Mouse (Mus musculus) kidney, embryonic 14.5 days (tissue): ENCODE results near the gene Foxred1. TPM values are rescaled to one million over a fixed set of nuclear protein-coding genes. Genes with fewer than 3 reads are reported as not detected.

Source experiments
- ATAC-seq: fragments of 200-750 bp; cut with Nextera tagmentation; 2 replicates; pipeline ENCODE4 v1.8.0; 2017; ENCODE audit warnings: moderate number of reproducible peaks, mild to moderate bottlenecking, moderate TSS enrichment, moderate library complexity; ENCODE audit not compliant: low FRiP score, low TSS enrichment
- H3K27ac ChIP-seq: fragments of 300-500 bp; sonication (generic); 2 replicates; pipeline ENCODE4 v1.5.1; 2014; ENCODE audit warnings: low read depth, mild to moderate bottlenecking, low read length, moderate library complexity, mixed read lengths
- H3K27me3 ChIP-seq: fragments of 300-500 bp; sonication (generic); 2 replicates; pipeline ENCODE4 v1.6.1; 2014; ENCODE audit warnings: mild to moderate bottlenecking, low read length; ENCODE audit not compliant: control insufficient read depth, insufficient read depth
- H3K36me3 ChIP-seq: fragments of 300-500 bp; sonication (generic); 2 replicates; pipeline ENCODE4 v1.6.1; 2014; ENCODE audit warnings: low read length, mixed read lengths; ENCODE audit not compliant: control insufficient read depth, insufficient read depth
- H3K4me1 ChIP-seq: fragments of 300-500 bp; sonication (generic); 2 replicates; pipeline ENCODE4 v1.6.1; 2014; ENCODE audit warnings: low read length, mixed read lengths; ENCODE audit not compliant: control insufficient read depth, insufficient read depth
- H3K4me2 ChIP-seq: fragments of 300-500 bp; sonication (generic); replicated peaks from 2 replicates; pipeline ENCODE4 v1.6.1; 2014; ENCODE audit warnings: low read depth, mild to moderate bottlenecking, low read length
- H3K4me3 ChIP-seq: fragments of 300-500 bp; sonication (generic); 2 replicates; pipeline ENCODE4 v1.5.1; 2014; ENCODE audit warnings: mild to moderate bottlenecking, low read length
- H3K9ac ChIP-seq: fragments of 300-500 bp; sonication (generic); 2 replicates; pipeline ENCODE4 v1.6.1; 2014; ENCODE audit warnings: low read depth, mild to moderate bottlenecking, low read length, moderate library complexity
- H3K9me3 ChIP-seq: fragments of 300-500 bp; sonication (generic); 2 replicates; pipeline ENCODE4 v1.6.1; 2016; ENCODE audit warnings: low read length; ENCODE audit not compliant: control insufficient read depth
- WGBS: fragments of 180-500 bp; shearing (Covaris S2); extraction: QIAGEN DNeasy Blood & Tissue Kit; methylation state at CpG from one replicate; pipeline ENCODE4 v1.1.7; 2014; 5-methylcytosine and 5-hydroxymethylcytosine counted together
- polyA plus RNA-seq: library from polyadenylated mRNA; unstranded; fragments of >200 nt; fragmentation: Nextera tagmentation; extraction: Ambion mirVana; gene quantifications from 2 replicates; pipeline ENCODE4 v1.2.1, GENCODE M21; 2014

Foxred1 gene
- polyA plus RNA-seq, 1 experiment from 2014 or later = 41.7 TPM

DNA sequence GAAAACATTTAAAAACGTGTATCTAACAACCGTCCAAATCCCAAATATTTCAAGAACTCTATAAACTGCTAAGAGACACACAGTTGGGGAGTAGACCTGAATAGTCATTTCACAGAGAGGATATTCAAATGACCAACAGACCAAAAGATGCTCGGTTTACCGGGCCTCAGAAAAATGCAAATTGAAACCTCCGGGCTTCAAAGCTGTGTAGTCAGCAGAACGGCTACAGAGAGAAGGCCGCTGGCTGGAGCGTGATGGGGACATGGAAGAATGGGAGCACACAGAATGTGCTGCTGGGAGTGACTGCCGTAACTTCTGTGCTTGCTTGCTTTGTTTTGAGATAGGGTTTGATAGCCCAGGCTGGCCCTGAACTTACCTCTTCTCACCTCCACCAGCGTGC is 12.5 kb downstream of the Foxred1 start:
- no peak overlapping the region for H3K27ac ChIP-seq
- H3K9me3 ChIP-seq = no peaks in the 10 kb centered on the region
- H3K27me3 ChIP-seq = no peaks in the 10 kb centered on the region
- H3K9ac ChIP-seq = no peak overlapping the region
- no peak overlapping the region for H3K4me3 ChIP-seq
- WGBS = 67% methylated on average over 10 of the region's 10 CpGs
- H3K36me3 ChIP-seq = no peaks in the 10 kb centered on the region
- no peak for ATAC-seq
- no peak overlapping the region for H3K4me2 ChIP-seq
- H3K4me1 ChIP-seq = peaks cover 8% of the 10 kb centered on the region

- H3K36me3 ChIP-seq = no peaks in the 10 kb centered on the region
- H3K4me1 ChIP-seq = peaks cover 8% of the 10 kb centered on the region
- H3K27me3 ChIP-seq = no peaks in the 10 kb centered on the region
- no peak overlapping the region for H3K9ac ChIP-seq
- WGBS = 89% methylated on average over 3 of the region's 3 CpGs
- H3K27ac ChIP-seq = no peak overlapping the region
- H3K9me3 ChIP-seq = no peaks in the 10 kb centered on the region
- H3K4me3 ChIP-seq = no peak overlapping the region
- no peak overlapping the region for H3K4me2 ChIP-seq
- ATAC-seq = no peak
Observed at GRCm38 (mm10) chr9:35197625-35198024, 13.2 kb downstream of the Foxred1 start.

DNA sequence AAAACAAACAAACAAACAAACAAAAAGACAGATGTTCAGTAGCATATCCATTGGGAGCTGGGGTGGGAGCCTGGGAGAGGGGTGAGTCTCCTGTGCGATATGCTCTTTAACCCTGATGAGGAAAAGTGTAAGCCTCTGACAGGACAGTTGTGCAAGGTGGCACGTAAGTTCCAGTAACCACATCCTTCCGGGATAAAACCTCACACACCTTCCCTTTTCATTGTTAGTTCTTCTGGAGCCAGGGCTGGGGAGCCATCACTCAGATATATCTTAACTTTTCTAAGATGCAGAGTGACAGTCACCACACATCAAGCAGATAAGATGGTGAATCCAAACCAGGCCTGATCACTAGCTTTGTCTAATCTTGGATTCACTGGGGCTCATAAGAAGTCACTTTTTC is 16.8 kb downstream of the Foxred1 start:
- no peak for ATAC-seq
- no peaks in the 10 kb centered on the region for H3K9me3 ChIP-seq
- no peak overlapping the region for H3K27ac ChIP-seq
- 94% methylated on average over 3 of the region's 3 CpGs for WGBS
- H3K4me2 ChIP-seq = no peak overlapping the region
- H3K9ac ChIP-seq = no peak overlapping the region
- H3K4me1 ChIP-seq = 0 out of 2 replicates have a peak, but pooled peaks cover 3% of the 10 kb centered on the region
- H3K36me3 ChIP-seq = peaks cover 13% of the 10 kb centered on the region
- no peak overlapping the region for H3K4me3 ChIP-seq
- H3K27me3 ChIP-seq = no peaks in the 10 kb centered on the region

- Histone ChIP-seq H3K4me3 (no peak overlapping the region), H3K27ac (no peak overlapping the region), H3K9me3 (no peaks in the 10 kb centered on the region), H3K4me2 (no peak overlapping the region), H3K36me3 (peaks cover 20% of the 10 kb centered on the region), H3K9ac (no peak overlapping the region), H3K27me3 (no peaks in the 10 kb centered on the region), H3K4me1 (no peaks in the 10 kb centered on the region)
- no peak for ATAC-seq
- 85% methylated on average over 11 of the region's 11 CpGs for WGBS
Observed at GRCm38 (mm10) chr9:35192983-35193542, 17.8 kb downstream of the Foxred1 start.

DNA sequence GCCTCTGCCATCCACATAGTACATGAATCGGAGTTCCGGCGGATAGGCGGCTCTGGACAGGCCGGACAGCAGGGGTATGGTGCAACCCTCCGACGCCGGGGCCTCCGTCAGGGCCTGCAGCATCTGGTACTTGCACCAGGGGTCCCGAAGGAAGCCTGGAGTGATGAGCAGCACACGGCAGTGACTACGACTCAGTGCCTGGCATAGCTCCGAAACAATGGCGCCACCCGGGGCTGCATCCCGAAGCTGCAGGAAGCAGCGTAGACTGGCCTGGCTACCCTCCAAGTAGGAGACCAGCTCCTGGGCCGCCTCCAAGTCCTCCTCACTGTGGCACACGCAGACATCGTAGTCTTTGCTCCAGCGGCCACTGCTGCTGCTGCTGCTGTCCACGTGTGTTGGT is 22.2 kb downstream of the Foxred1 start:
- Histone ChIP-seq H3K4me2 (no peak overlapping the region), H3K9me3 (no peaks in the 10 kb centered on the region), H3K9ac (no peak overlapping the region), H3K4me3 (no peak overlapping the region), H3K27me3 (no peaks in the 10 kb centered on the region), H3K4me1 (no peaks in the 10 kb centered on the region), H3K27ac (no peak overlapping the region), H3K36me3 (peaks cover 28% of the 10 kb centered on the region)
- ATAC-seq = 0 out of 2 replicates have a peak, but pooled peaks have one; percentile 39
- WGBS = 80% methylated on average over 22 of the region's 22 CpGs

GRCm38 (mm10) chr9:35187351-35187903 is 23.4 kb downstream of the Foxred1 start:
- H3K36me3 ChIP-seq = peaks cover 28% of the 10 kb centered on the region
- H3K4me2 ChIP-seq = no peak overlapping the region
- H3K9me3 ChIP-seq = no peaks in the 10 kb centered on the region
- no peak overlapping the region for H3K4me3 ChIP-seq
- H3K4me1 ChIP-seq = no peaks in the 10 kb centered on the region
- 77% methylated on average over 10 of the region's 10 CpGs for WGBS
- no peaks in the 10 kb centered on the region for H3K27me3 ChIP-seq
- no peak overlapping the region for H3K9ac ChIP-seq
- ATAC-seq = no peak
- H3K27ac ChIP-seq = no peak overlapping the region

DNA sequence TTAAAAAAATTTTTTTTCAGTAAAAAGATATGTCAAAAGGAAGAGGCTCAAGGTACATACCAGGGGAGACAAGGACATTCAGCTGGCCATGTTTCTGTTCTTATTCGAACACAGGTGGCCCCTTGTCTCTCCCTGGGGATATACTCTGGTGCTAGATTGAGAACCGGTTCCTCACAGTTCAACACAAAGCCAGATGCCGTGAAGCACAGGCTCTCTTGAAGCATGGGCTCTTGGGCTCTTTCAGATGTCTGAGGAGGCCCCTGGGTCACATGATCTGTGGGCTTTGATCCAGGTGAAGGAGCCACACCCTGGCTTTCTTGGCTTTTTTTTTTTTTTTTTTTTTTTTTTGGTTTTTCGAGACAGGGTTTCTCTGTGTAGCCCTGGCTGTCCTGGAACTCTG is 24.4 kb downstream of the Foxred1 start:
- Histone ChIP-seq H3K4me2 (no peak overlapping the region), H3K27me3 (no peaks in the 10 kb centered on the region)
- WGBS = 78% methylated on average over 4 of the region's 4 CpGs

GRCm38 (mm10) chr9:35183359-35183758 is 27.5 kb downstream of the Foxred1 start:
- Histone ChIP-seq H3K27me3 (no peaks in the 10 kb centered on the region), H3K4me2 (no peak overlapping the region), H3K27ac (no peak overlapping the region), H3K4me3 (no peak overlapping the region), H3K36me3 (peaks cover 10% of the 10 kb centered on the region; the same call in 1 of the 2 replicates), H3K9me3 (no peaks in the 10 kb centered on the region), H3K4me1 (no peaks in the 10 kb centered on the region), H3K9ac (no peak overlapping the region)
- no peak for ATAC-seq
- 48% methylated on average over 5 of the region's 5 CpGs for whole genome bisulfite sequencing

More for the DNA sequence above, 24.4 kb downstream of the Foxred1 start:
- Histone ChIP-seq H3K9ac (no peak overlapping the region), H3K9me3 (no peaks in the 10 kb centered on the region), H3K4me3 (no peak overlapping the region), H3K4me1 (no peaks in the 10 kb centered on the region), H3K36me3 (peaks cover 28% of the 10 kb centered on the region), H3K27ac (no peak overlapping the region)
- no peak for ATAC-seq

DNA sequence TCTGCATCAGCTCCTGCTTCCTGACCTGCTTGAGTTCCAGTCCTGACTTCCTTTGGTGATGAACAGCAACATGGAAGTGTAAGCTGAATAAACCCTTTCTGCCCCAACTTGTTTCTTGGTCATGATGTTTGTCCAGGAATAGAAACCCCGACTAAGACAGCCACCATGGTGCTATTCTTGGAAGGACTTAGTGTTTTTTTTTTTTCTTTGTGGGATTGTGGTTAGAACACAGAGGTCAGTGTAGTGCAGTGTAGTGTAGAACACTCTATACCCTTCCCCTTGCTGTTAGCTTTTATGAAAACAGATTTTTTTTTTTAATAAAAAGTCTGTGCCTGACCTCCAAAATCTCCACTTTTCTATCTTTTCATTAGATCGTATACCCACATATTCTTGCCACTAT is 28.0 kb downstream of the Foxred1 start:
- WGBS = 86% methylated on average over 2 of the region's 2 CpGs
- no peaks in the 10 kb centered on the region for H3K9me3 ChIP-seq
- no peak overlapping the region for H3K4me2 ChIP-seq
- H3K27ac ChIP-seq = no peak overlapping the region
- H3K9ac ChIP-seq = no peak overlapping the region
- H3K36me3 ChIP-seq = peaks cover 9% of the 10 kb centered on the region; the same call in 1 of the 2 replicates
- H3K4me3 ChIP-seq = no peak overlapping the region
- no peak for ATAC-seq
- H3K27me3 ChIP-seq = no peaks in the 10 kb centered on the region
- no peaks in the 10 kb centered on the region for H3K4me1 ChIP-seq
